Mouse (Mus musculus) hindbrain, embryonic 10.5 days (tissue): ENCODE results near the gene Ranbp10. TPM values are rescaled to one million over a fixed set of nuclear protein-coding genes. Genes with fewer than 3 reads are reported as not detected.
A peak's percentile ranks its signal among the peaks of the same experiment; 100 is the strongest.

Experiments used
- DNase-seq: peaks from one replicate; pipeline ENCODE4 v3.0.0-alpha.2; 2017; ENCODE audit warnings: low spot score
- H3K27ac ChIP-seq: fragments of 300-500 bp; sonication (generic); 2 replicates; pipeline ENCODE4 v1.5.1; 2016; ENCODE audit warnings: mild to moderate bottlenecking, moderate library complexity
- H3K27me3 ChIP-seq: fragments of 300-500 bp; sonication (generic); 2 replicates; pipeline ENCODE4 v1.6.1; 2016; ENCODE audit warnings: mild to moderate bottlenecking; ENCODE audit not compliant: poor library complexity, insufficient read depth, severe bottlenecking
- H3K36me3 ChIP-seq: fragments of 300-500 bp; sonication (generic); 2 replicates; pipeline ENCODE4 v1.6.1; 2016; ENCODE audit warnings: mild to moderate bottlenecking, moderate library complexity
- H3K4me1 ChIP-seq: fragments of 300-500 bp; sonication (generic); replicated peaks from 2 replicates; pipeline ENCODE4 v1.6.1; 2016; ENCODE audit warnings: mild to moderate bottlenecking
- H3K4me3 ChIP-seq: fragments of 300-500 bp; sonication (generic); 2 replicates; pipeline ENCODE4 v1.5.1; 2016; ENCODE audit warnings: mild to moderate bottlenecking, moderate library complexity
- H3K9me3 ChIP-seq: fragments of 300-500 bp; sonication (generic); 2 replicates; pipeline ENCODE4 v1.6.1; 2016; ENCODE audit warnings: mild to moderate bottlenecking, moderate library complexity
- WGBS: fragments of 180-500 bp; shearing (Covaris S2); methylation state at CpG from one replicate; pipeline ENCODE4 v1.1.7; 2016; 5-methylcytosine and 5-hydroxymethylcytosine counted together
- polyA plus RNA-seq: library from polyadenylated mRNA; unstranded; fragments of >200 nt; fragmentation: Nextera tagmentation; extraction: Ambion mirVana; gene quantifications from 2 replicates; pipeline ENCODE4 v1.2.1, GENCODE M21; 2016

The Ranbp10 gene
- polyA plus RNA-seq, 1 experiment from 2014 or later, result 10.4 TPM

GRCm38 (mm10) chr8:105768485-105769257, 58.5 kb downstream of the Ranbp10 start:
- Histone ChIP-seq H3K4me3 (no peak overlapping the region), H3K4me1 (no peaks in the 10 kb centered on the region), H3K36me3 (peaks cover 59% of the 10 kb centered on the region), H3K27ac (no peak overlapping the region), H3K27me3 (no peaks in the 10 kb centered on the region), H3K9me3 (no peaks in the 10 kb centered on the region)
- 91% methylated on average over 5 of the region's 5 CpGs for WGBS
- DNase-seq, result no peak

DNA sequence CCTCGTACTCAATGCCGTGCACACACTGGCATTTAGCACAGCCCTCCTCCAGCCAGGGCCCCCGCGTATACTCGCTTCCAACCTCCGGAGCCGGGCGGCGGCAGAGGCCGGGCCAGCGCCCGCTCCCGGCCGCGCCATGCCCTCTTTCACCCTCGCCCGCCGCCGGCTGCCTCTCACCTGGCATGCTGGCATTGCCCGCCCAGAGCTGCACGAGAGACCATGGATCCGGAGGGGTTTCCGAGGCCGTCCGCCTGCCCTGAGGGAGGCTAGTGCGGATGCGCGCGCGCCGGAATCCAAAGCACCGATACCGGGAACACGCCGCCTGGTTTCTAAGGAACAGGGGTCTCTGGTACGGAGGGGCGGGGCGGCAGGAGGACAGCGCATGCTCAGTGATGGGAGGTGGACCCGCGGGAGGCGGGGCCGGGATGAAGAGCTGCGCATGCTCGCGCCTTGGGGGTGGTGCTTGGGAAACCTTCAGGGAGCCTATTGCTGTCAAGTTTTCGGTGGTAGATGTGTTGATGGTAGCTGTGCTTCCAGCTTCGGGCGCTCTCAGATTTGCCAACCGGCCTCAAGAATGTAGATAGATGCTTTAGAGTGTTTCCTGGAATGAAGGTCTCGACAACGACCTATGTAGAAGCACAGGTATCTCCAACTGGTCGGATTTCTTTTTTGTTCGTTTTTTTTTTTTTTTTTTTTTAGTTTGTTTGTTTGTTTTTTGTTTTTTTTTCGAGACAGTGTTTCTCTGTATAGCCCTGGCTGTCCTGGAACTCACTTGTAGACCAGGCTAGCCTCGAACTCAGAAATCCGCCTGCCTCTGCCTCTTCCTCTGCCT, 68.7 kb downstream of the Ranbp10 start, which contains the start of gene Gfod2:
Gene Gfod2 (minus strand): TSS at position 388 of the 832 bp plus-strand sequence.
- DNase-seq, result peak; percentile 98
- Histone ChIP-seq H3K9me3 (no peaks in the 10 kb centered on the region), H3K27me3 (no peaks in the 10 kb centered on the region), H3K4me1 (peaks cover 30% of the 10 kb centered on the region), H3K27ac (peak within 1 kb of the TSS; percentile 91), H3K36me3 (peaks cover 5% of the 10 kb centered on the region; the same call in 1 of the 2 replicates), H3K4me3 (peak within 1 kb of the TSS; percentile 97)
- 5% methylated on average over 57 of the region's 57 CpGs for WGBS

DNA sequence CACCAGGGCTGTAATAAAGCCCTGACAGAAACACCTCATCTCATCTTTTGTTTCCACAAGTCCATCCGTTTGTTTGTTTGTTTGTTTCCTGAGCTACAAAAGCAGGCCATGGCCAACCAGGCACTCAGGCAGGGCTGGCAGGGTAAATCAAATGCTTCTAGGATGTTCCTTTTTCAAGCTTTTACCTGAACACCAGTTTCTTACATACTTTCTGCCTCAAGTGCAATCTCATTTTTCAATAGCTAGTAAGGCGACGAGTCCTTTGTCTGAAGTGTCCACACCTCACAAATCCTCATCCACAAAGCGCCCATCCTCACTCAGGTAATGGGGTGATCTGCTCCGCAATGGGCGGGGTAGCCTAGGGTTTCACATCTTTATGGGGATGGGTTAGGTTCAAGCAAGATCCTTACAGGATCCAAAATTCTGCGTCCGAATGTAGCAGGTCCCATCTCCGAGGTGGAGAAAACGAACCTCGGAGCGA, 69.3 kb downstream of the Ranbp10 start:
- Histone ChIP-seq H3K9me3 (no peaks in the 10 kb centered on the region), H3K27ac (peak overlapping the region; percentile 91), H3K27me3 (no peaks in the 10 kb centered on the region), H3K4me3 (peak overlapping the region; percentile 97), H3K36me3 (peaks cover 5% of the 10 kb centered on the region; the same call in 1 of the 2 replicates), H3K4me1 (peaks cover 30% of the 10 kb centered on the region)
- WGBS, result 3% methylated on average over 12 of the region's 12 CpGs
- peak; percentile 7 for DNase-seq

DNA sequence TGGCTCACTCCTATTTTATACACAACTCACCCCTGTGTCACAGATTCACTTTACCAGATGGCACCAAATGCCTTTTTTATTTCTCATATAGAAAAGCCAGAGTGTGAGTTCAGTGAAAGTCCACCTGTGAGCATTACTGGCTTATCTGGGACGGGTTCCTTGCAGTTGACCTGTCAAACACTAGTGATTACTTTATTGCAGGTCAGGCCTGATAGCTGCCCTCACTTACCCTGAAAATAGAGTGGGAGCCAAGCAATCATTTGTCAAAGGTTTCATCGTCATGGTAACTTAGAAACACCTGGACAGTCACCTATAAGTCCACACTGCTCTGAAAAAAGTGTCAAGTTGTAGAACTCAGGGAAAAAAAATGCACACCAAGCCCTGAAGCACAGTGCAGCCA, 72.5 kb downstream of the Ranbp10 start:
- 84% methylated on average over 2 of the region's 2 CpGs for WGBS
- peaks cover 10% of the 10 kb centered on the region; the same call in 1 of the 2 replicates for H3K36me3 ChIP-seq
- DNase-seq, result no peak
- H3K9me3 ChIP-seq, result no peaks in the 10 kb centered on the region
- H3K4me3 ChIP-seq, result no peak overlapping the region
- no peaks in the 10 kb centered on the region for H3K27me3 ChIP-seq
- H3K4me1 ChIP-seq, result peaks cover 47% of the 10 kb centered on the region
- no peak overlapping the region for H3K27ac ChIP-seq

- DNase-seq, result no peak
- H3K9me3 ChIP-seq, result no peaks in the 10 kb centered on the region
- H3K4me3 ChIP-seq, result no peak overlapping the region
- peaks cover 10% of the 10 kb centered on the region; the same call in 1 of the 2 replicates for H3K36me3 ChIP-seq
- no peaks in the 10 kb centered on the region for H3K27me3 ChIP-seq
- peaks cover 43% of the 10 kb centered on the region for H3K4me1 ChIP-seq
- no peak overlapping the region for H3K27ac ChIP-seq
- 90% methylated on average over 2 of the region's 2 CpGs for WGBS
Observed at GRCm38 (mm10) chr8:105753916-105754315, 73.2 kb downstream of the Ranbp10 start.

GRCm38 (mm10) chr8:105750606-105751005, 76.5 kb downstream of the Ranbp10 start:
- Histone ChIP-seq H3K36me3 (peaks cover 14% of the 10 kb centered on the region; the same call in 1 of the 2 replicates), H3K9me3 (no peaks in the 10 kb centered on the region), H3K27me3 (no peaks in the 10 kb centered on the region), H3K4me3 (peak overlapping the region; percentile 16; the same call in 1 of the 2 replicates), H3K27ac (no peak overlapping the region), H3K4me1 (peaks cover 26% of the 10 kb centered on the region)
- 14% methylated on average over 11 of the region's 11 CpGs for WGBS
- peak; percentile 23 for DNase-seq

DNA sequence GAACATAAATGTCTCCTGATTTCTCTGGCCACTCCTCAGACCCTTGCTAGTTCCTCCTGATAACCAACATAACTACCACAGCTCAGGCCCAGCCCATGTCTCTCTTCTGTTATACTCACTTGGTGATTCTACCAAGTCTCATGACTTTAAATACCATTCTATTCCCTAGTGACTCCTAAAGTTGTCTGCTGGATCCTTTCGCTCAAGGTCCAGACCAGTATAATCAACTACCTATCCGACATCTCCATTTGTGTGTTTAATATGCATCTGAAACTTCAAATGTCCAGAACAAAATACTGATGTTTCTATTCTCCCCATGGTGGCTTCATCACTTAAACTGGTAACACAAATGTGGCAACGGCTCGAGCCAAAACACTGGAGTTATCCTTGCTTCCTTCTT, 83.8 kb downstream of the Ranbp10 start:
- Histone ChIP-seq H3K9me3 (no peaks in the 10 kb centered on the region), H3K4me3 (no peak overlapping the region), H3K4me1 (no peaks in the 10 kb centered on the region; the same call in 1 of the 2 replicates), H3K27me3 (no peaks in the 10 kb centered on the region), H3K27ac (no peak overlapping the region), H3K36me3 (peaks cover 10% of the 10 kb centered on the region)
- WGBS, result 88% methylated on average over 4 of the region's 4 CpGs
- DNase-seq, result no peak

DNA sequence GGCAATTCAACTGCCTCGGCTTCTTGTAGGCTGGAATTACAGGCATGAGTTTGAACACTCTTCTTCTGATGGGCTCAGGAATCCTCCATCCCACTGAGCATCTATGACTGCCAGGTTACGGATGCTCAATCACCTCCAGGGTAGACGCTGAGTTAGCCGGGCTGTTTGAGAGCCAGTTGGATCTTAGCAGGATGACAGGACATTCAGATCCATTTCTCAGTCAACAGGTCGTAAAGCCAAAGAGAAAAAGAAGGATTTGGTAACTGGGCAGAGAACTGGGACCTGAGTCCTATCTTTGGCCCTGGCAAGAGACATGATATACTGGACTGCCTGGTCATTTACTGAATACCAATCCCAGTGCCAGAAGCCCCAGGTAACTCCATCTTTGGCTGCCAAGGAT, 87.9 kb downstream of the Ranbp10 start:
- Histone ChIP-seq H3K4me3 (no peak overlapping the region), H3K27ac (no peak overlapping the region), H3K27me3 (no peaks in the 10 kb centered on the region), H3K36me3 (peaks cover 11% of the 10 kb centered on the region), H3K4me1 (no peaks in the 10 kb centered on the region), H3K9me3 (no peaks in the 10 kb centered on the region)
- DNase-seq, result no peak
- 95% methylated on average over 5 of the region's 5 CpGs for WGBS

DNA sequence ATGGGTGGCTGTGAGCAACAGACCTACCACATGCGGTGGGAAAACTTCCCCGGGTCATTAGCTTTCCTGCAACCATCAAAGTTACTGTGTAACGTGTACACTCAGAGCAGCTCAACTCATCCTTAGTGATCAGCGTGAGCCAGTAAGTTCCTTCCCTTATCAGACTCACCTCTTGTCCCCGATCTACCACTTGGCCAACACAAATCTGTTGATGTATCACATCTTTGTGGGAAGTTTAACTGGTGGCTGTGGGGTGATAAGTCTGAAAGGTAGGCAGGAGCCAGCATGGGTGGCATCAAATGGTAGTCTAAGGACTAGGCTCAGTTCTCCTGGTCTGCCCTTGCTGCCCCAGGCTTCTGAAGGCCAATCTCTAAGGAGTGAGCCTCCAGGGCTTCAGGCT, 95.0 kb downstream of the Ranbp10 start:
- WGBS, result 96% methylated on average over 5 of the region's 5 CpGs
- Histone ChIP-seq H3K36me3 (peaks cover 22% of the 10 kb centered on the region), H3K27ac (no peak overlapping the region), H3K27me3 (no peaks in the 10 kb centered on the region), H3K9me3 (no peaks in the 10 kb centered on the region), H3K4me3 (no peak overlapping the region), H3K4me1 (no peaks in the 10 kb centered on the region)
- no peak for DNase-seq

GRCm38 (mm10) chr8:105727397-105728124, 99.6 kb downstream of the Ranbp10 start:
- WGBS, result 89% methylated on average over 18 of the region's 18 CpGs
- no peak overlapping the region for H3K27ac ChIP-seq
- H3K9me3 ChIP-seq, result no peaks in the 10 kb centered on the region
- DNase-seq, result no peak
- no peak overlapping the region for H3K4me3 ChIP-seq
- no peaks in the 10 kb centered on the region for H3K4me1 ChIP-seq
- H3K27me3 ChIP-seq, result no peaks in the 10 kb centered on the region
- H3K36me3 ChIP-seq, result peaks cover 53% of the 10 kb centered on the region

GRCm38 (mm10) chr8:105725726-105726125, 101.4 kb downstream of the Ranbp10 start:
- Histone ChIP-seq H3K27me3 (no peaks in the 10 kb centered on the region), H3K4me3 (no peak overlapping the region), H3K9me3 (no peaks in the 10 kb centered on the region), H3K27ac (no peak overlapping the region), H3K36me3 (peaks cover 55% of the 10 kb centered on the region), H3K4me1 (no peaks in the 10 kb centered on the region)
- DNase-seq, result no peak
- WGBS, result 85% methylated on average over 5 of the region's 5 CpGs

GRCm38 (mm10) chr8:105722861-105723260, 104.3 kb downstream of the Ranbp10 start:
- H3K27ac ChIP-seq, result no peak overlapping the region
- no peaks in the 10 kb centered on the region for H3K9me3 ChIP-seq
- peaks cover 64% of the 10 kb centered on the region for H3K36me3 ChIP-seq
- H3K4me1 ChIP-seq, result no peaks in the 10 kb centered on the region
- H3K27me3 ChIP-seq, result no peaks in the 10 kb centered on the region
- H3K4me3 ChIP-seq, result no peak overlapping the region
- WGBS, result 89% methylated on average over 9 of the region's 9 CpGs
- DNase-seq, result no peak
